Mouse (Mus musculus) c-Kit-positive CD71-positive TER-119-positive erythroid progenitor cells, embryonic 14.5 days (primary cell): Measurements from ENCODE around the gene Rassf2.
A peak's percentile ranks its signal among the peaks of the same experiment; 100 is the strongest.

Source experiments
- DNase-seq: peaks from one replicate; pipeline ENCODE4 v3.0.0-alpha.2; 2013; ENCODE audit warnings: low spot score

The Rassf2 gene

DNA sequence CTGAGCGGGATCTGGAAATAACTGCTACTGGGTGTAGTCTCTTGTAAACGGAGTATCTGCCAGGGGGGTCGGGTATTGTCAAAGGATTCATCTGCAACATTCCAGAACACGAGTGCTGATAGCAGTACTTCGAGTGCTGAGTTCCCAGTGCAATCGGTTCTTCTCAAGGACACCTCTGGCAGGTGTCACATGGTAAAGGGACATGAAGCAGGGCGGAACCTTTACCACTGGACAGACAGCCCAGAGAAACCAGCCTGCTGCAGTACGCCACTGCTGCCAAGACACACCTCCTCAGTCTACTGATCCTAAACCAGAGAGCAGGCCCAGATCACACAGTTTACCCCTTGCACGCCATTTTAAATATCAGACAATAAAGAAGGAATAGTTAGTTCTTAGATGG, 75.2 kb downstream of the Rassf2 start:
- DNase-seq, result no peak

DNA sequence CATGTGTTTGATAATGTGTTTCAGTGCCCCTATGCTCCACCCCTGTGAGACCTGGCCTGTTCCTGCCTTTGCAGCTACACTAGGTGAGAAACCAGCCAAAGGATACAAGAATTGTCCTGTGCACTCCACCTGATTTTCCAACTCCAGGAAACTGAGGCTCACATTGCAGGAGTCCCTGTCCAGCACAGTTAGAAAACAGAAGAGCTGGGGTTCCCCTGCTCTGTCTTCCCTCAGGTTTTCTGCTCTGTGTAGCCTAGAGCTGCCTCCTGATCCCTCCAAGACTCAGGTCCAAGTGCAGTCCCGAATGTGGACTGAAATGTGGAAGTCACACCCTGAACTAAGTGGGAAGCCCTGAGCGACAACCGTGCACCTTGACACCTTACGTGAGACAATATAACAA, 76.3 kb downstream of the Rassf2 start:
- no peak for DNase-seq

DNA sequence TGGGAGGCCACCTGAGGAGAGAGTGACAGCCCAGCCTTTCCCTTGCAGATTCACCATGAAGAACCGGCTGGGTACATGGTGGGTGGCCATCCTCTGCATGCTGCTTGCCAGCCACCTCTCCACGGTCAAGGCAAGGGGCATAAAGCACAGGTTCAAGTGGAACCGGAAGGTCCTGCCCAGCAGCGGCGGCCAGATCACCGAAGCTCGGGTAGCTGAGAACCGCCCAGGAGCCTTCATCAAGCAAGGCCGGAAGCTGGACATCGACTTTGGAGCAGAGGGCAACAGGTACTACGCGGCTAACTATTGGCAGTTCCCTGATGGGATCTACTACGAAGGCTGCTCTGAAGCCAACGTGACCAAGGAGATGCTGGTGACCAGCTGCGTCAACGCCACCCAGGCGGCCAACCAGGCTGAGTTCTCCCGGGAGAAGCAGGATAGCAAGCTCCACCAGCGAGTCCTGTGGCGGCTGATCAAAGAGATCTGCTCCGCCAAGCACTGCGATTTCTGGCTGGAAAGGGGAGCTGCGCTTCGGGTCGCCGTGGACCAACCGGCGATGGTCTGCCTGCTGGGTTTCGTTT, 77.0 kb downstream of the Rassf2 start:
- no peak for DNase-seq

DNA sequence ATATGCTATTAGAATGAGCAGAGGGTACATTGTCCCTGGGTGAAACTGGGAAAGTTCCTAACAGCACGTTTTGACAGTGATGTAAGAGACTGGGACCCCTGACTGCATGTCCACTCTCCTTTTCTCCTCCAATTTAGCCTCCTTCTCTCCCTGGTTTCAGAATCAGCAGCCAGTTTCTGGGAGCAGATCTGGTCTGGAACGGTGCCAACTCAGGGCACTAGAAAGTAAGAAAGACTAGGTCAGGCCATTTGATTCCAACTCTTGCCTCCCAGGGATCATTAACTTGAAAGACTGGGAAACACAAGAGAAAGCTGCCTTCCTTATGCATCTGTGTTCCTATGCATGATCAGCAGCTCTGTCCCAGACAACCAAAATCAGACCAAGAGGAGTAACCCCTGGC, 77.6 kb downstream of the Rassf2 start:
- no peak for DNase-seq

GRCm38 (mm10) chr2:131950598-131951095, 79.4 kb downstream of the Rassf2 start, which contains the start of gene Prnd:
Gene Prnd (plus strand): TSS chr2:131950861.
- DNase-seq, result no peak

- peak; percentile 40 for DNase-seq
These were observed 80.1 kb downstream of the Rassf2 start for GRCm38 (mm10) chr2:131949767-131950597.

- no peak for DNase-seq
These were observed 81.0 kb downstream of the Rassf2 start for GRCm38 (mm10) chr2:131948916-131949639.

DNA sequence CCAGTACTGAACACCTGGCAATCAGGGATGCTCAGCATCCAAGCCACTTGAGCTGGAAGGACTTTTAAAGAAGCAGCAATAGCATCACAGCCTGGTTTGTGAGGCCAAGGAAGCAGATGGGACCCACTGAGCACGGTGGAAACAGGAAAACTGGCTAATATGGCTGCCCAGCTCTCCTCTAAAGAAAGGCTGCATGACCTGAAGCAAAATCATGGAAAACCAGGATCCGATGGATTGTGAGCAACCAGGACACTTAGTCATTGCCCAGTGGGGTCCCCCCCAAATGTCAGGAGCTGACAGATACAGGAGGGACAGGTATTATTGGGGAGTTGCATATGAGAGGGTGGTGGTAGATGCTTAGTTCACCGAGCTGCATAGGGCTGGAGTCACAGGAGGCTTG, 81.9 kb downstream of the Rassf2 start:
- no peak for DNase-seq

DNA sequence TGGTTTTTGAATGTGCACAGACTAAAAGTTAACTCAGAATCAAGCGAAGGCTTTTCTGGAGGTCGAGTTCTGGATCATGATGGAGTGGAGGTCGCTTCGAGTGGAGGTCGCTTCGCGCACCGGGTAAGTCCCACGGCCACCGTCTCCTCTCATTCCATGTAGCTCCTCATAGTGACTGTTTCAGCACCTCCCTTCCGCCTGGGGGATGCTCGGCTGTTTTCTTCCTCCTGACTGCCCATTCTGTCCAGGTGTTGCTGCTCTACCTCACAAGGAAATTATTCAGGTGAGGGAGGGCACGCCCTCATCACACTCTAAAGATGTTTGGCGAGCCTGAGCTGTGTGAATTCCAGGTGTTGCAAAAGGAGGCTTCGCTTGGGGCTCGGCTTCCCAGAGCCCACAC, 83.7 kb downstream of the Rassf2 start:
- no peak for DNase-seq

GRCm38 (mm10) chr2:131945765-131946164, 84.3 kb downstream of the Rassf2 start:
- no peak for DNase-seq

DNA sequence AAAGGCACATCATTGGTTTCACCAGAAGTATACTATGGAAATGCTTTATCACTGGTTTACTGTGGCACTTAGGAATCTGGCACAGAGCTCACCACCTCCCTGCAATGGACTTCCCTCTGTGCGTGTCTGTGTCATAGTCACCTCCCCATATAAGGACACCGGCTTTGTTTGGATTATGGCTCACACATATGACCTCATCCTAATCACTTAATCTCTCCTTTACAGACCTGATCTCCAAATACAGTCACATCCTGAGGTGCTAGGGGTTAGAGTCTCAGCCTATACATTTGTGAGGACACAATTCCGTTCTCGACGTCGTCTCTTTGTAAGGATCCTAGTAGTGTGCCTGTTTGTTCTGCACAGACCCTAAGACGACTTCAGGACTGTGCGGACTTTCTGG, 84.8 kb downstream of the Rassf2 start:
- no peak for DNase-seq

- DNase-seq, result no peak
These were observed 85.7 kb downstream of the Rassf2 start for GRCm38 (mm10) chr2:131944370-131944769.

GRCm38 (mm10) chr2:131941501-131941900, 88.6 kb downstream of the Rassf2 start:
- no peak for DNase-seq

DNA sequence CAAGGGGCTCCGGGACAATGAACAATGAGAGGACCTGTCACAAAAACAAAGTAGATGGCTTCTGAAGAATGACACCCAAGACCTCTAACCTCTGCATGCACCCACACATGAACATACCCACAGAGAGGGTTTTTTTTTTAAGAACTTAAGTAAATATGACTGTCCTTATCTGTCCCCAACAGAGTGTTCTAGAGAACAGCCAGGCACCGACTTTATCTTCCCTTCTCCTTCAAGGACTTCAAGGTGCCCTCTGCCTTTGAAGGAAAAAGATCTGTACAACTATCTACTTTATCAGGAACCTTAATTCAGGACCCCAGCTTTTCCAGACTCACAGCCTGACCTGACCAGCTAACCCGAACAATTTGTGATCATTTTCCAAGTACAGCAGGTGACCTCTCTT, 89.6 kb downstream of the Rassf2 start:
- peak; percentile 65 for DNase-seq
